Mouse (Mus musculus): ENCODE data around the gene Pced1a. TPM values are rescaled to one million over a fixed set of nuclear protein-coding genes. Genes with fewer than 3 reads are reported as not detected.

Pced1a gene
- polyA plus RNA-seq, 1 experiment from 2014 or later, result 11.9 TPM

GRCm38 (mm10) chr2:130401891-130402290 lies 22.6 kb downstream of the Pced1a start:
- H3K4me3 ChIP-seq (replicated peaks), result no peak overlapping the region
- H3K9ac ChIP-seq (replicated peaks), result no peak overlapping the region
- ATAC-seq, result no peak
- H3K4me1 ChIP-seq (replicated peaks), result peaks cover 11% of the 10 kb centered on the region
- 89% methylated on average over 4 of the region's 4 CpGs for WGBS
- H3K27ac ChIP-seq, result no peak overlapping the region
- peaks cover 24% of the 10 kb centered on the region for H3K27me3 ChIP-seq
- no peaks in the 10 kb centered on the region for H3K9me3 ChIP-seq
- H3K36me3 ChIP-seq, result no peaks in the 10 kb centered on the region
- H3K4me2 ChIP-seq (replicated peaks), result no peak overlapping the region

- H3K27ac ChIP-seq, result no peak overlapping the region
- H3K27me3 ChIP-seq, result peaks cover 33% of the 10 kb centered on the region
- H3K4me3 ChIP-seq (replicated peaks), result no peak overlapping the region
- WGBS, result 96% methylated on average over 1 of the region's 1 CpGs
- H3K9me3 ChIP-seq, result no peaks in the 10 kb centered on the region
- no peak overlapping the region for H3K4me2 ChIP-seq (replicated peaks)
- H3K4me1 ChIP-seq (replicated peaks), result peaks cover 13% of the 10 kb centered on the region
- H3K9ac ChIP-seq (replicated peaks), result no peak overlapping the region
- H3K36me3 ChIP-seq, result no peaks in the 10 kb centered on the region
- ATAC-seq, result no peak
Observed at GRCm38 (mm10) chr2:130400046-130400445, 24.5 kb downstream of the Pced1a start.

GRCm38 (mm10) chr2:130398091-130398490 lies 26.4 kb downstream of the Pced1a start:
- Histone ChIP-seq H3K27ac (no peak overlapping the region), H3K4me3 (replicated peaks) (peak overlapping the region; percentile 57), H3K9me3 (no peaks in the 10 kb centered on the region), H3K36me3 (peaks cover 3% of the 10 kb centered on the region), H3K4me2 (replicated peaks) (peak overlapping the region; percentile 91), H3K27me3 (peaks cover 33% of the 10 kb centered on the region), H3K4me1 (replicated peaks) (peaks cover 13% of the 10 kb centered on the region), H3K9ac (replicated peaks) (peak overlapping the region; percentile 80; the same call in 1 of the 2 replicates)
- ATAC-seq, result 0 out of 2 replicates have a peak, but pooled peaks have one; percentile 29
- WGBS, result 11% methylated on average over 14 of the region's 14 CpGs

GRCm38 (mm10) chr2:130397186-130397985 lies 27.1 kb downstream of the Pced1a start, which contains the start of gene Cpxm1:
Cpxm1 (minus strand) TSS chr2:130397574.
- Histone ChIP-seq H3K9me3 (no peaks in the 10 kb centered on the region), H3K4me3 (replicated peaks) (peak within 1 kb of the TSS; percentile 57), H3K4me1 (replicated peaks) (peaks cover 13% of the 10 kb centered on the region), H3K36me3 (peaks cover 6% of the 10 kb centered on the region), H3K27ac (no peak within 1 kb of the TSS), H3K27me3 (peaks cover 33% of the 10 kb centered on the region), H3K4me2 (replicated peaks) (peak within 1 kb of the TSS; percentile 91), H3K9ac (replicated peaks) (peak within 1 kb of the TSS; percentile 80)
- under 1% methylated on average over 45 of the region's 53 CpGs for WGBS
- peak; percentile 87 for ATAC-seq

GRCm38 (mm10) chr2:130395696-130396095 lies 28.8 kb downstream of the Pced1a start:
- Histone ChIP-seq H3K27me3 (peaks cover 33% of the 10 kb centered on the region), H3K9me3 (no peaks in the 10 kb centered on the region), H3K4me3 (replicated peaks) (no peak overlapping the region), H3K4me2 (replicated peaks) (no peak overlapping the region), H3K4me1 (replicated peaks) (peaks cover 13% of the 10 kb centered on the region), H3K27ac (no peak overlapping the region), H3K9ac (replicated peaks) (no peak overlapping the region), H3K36me3 (peaks cover 6% of the 10 kb centered on the region)
- 93% methylated on average over 10 of the region's 11 CpGs for WGBS
- no peak for ATAC-seq

- 87% methylated on average over 3 of the region's 3 CpGs for WGBS
- Histone ChIP-seq H3K4me1 (replicated peaks) (peaks cover 10% of the 10 kb centered on the region), H3K9me3 (no peaks in the 10 kb centered on the region), H3K27me3 (peaks cover 15% of the 10 kb centered on the region), H3K9ac (replicated peaks) (no peak overlapping the region), H3K4me3 (replicated peaks) (no peak overlapping the region), H3K27ac (no peak overlapping the region), H3K4me2 (replicated peaks) (no peak overlapping the region), H3K36me3 (peaks cover 6% of the 10 kb centered on the region)
- no peak for ATAC-seq
Observed at GRCm38 (mm10) chr2:130392836-130393235, 31.7 kb downstream of the Pced1a start.

- H3K9ac ChIP-seq (replicated peaks), result no peak overlapping the region
- WGBS, result 89% methylated on average over 11 of the region's 11 CpGs
- H3K4me1 ChIP-seq (replicated peaks), result no peaks in the 10 kb centered on the region
- peaks cover 6% of the 10 kb centered on the region for H3K36me3 ChIP-seq
- no peak overlapping the region for H3K4me3 ChIP-seq (replicated peaks)
- H3K9me3 ChIP-seq, result no peaks in the 10 kb centered on the region
- no peak overlapping the region for H3K4me2 ChIP-seq (replicated peaks)
- no peak overlapping the region for H3K27ac ChIP-seq
- H3K27me3 ChIP-seq, result 0 out of 2 replicates have a peak, but pooled peaks cover 1% of the 10 kb centered on the region
- ATAC-seq, result no peak
Observed at GRCm38 (mm10) chr2:130390993-130391625, 33.4 kb downstream of the Pced1a start.

- WGBS, result 75% methylated on average over 2 of the region's 2 CpGs
- Histone ChIP-seq H3K9me3 (no peaks in the 10 kb centered on the region), H3K9ac (replicated peaks) (no peak overlapping the region), H3K4me2 (replicated peaks) (no peak overlapping the region), H3K27me3 (no peaks in the 10 kb centered on the region), H3K4me3 (replicated peaks) (no peak overlapping the region), H3K27ac (no peak overlapping the region), H3K36me3 (peaks cover 6% of the 10 kb centered on the region), H3K4me1 (replicated peaks) (no peaks in the 10 kb centered on the region)
- no peak for ATAC-seq
Observed at GRCm38 (mm10) chr2:130388796-130389195, 35.7 kb downstream of the Pced1a start.

GRCm38 (mm10) chr2:130386212-130386611 lies 38.3 kb downstream of the Pced1a start:
- Histone ChIP-seq H3K9ac (replicated peaks) (no peak overlapping the region), H3K27me3 (no peaks in the 10 kb centered on the region), H3K4me3 (replicated peaks) (no peak overlapping the region), H3K4me2 (replicated peaks) (no peak overlapping the region), H3K9me3 (no peaks in the 10 kb centered on the region), H3K36me3 (no peaks in the 10 kb centered on the region), H3K27ac (no peak overlapping the region), H3K4me1 (replicated peaks) (no peaks in the 10 kb centered on the region)
- WGBS, result 92% methylated on average over 1 of the region's 1 CpGs
- ATAC-seq, result no peak

GRCm38 (mm10) chr2:130383895-130384294 lies 40.6 kb downstream of the Pced1a start:
- no peak overlapping the region for H3K4me2 ChIP-seq (replicated peaks)
- H3K9me3 ChIP-seq, result no peaks in the 10 kb centered on the region
- ATAC-seq, result no peak
- 74% methylated on average over 6 of the region's 6 CpGs for WGBS
- H3K4me3 ChIP-seq (replicated peaks), result no peak overlapping the region
- no peaks in the 10 kb centered on the region for H3K27me3 ChIP-seq
- no peak overlapping the region for H3K9ac ChIP-seq (replicated peaks)
- no peaks in the 10 kb centered on the region for H3K36me3 ChIP-seq
- no peaks in the 10 kb centered on the region for H3K4me1 ChIP-seq (replicated peaks)
- H3K27ac ChIP-seq, result no peak overlapping the region

- Histone ChIP-seq H3K36me3 (no peaks in the 10 kb centered on the region), H3K4me3 (replicated peaks) (no peak overlapping the region), H3K27me3 (no peaks in the 10 kb centered on the region), H3K9me3 (no peaks in the 10 kb centered on the region), H3K4me1 (replicated peaks) (no peaks in the 10 kb centered on the region), H3K9ac (replicated peaks) (no peak overlapping the region), H3K4me2 (replicated peaks) (no peak overlapping the region), H3K27ac (no peak overlapping the region)
- WGBS, result 51% methylated on average over 3 of the region's 3 CpGs
- no peak for ATAC-seq
Observed at GRCm38 (mm10) chr2:130383205-130383604, 41.3 kb downstream of the Pced1a start.

GRCm38 (mm10) chr2:130374951-130375350 lies 49.5 kb downstream of the Pced1a start:
- Histone ChIP-seq H3K36me3 (no peaks in the 10 kb centered on the region), H3K27ac (no peak overlapping the region), H3K4me2 (replicated peaks) (no peak overlapping the region), H3K9ac (replicated peaks) (no peak overlapping the region), H3K27me3 (no peaks in the 10 kb centered on the region), H3K4me1 (replicated peaks) (no peaks in the 10 kb centered on the region), H3K4me3 (replicated peaks) (no peak overlapping the region), H3K9me3 (no peaks in the 10 kb centered on the region)
- ATAC-seq, result no peak
- 84% methylated on average over 4 of the region's 4 CpGs for WGBS

Data from midbrain, embryonic 13.5 days (tissue).